Mouse (Mus musculus) C2C12 (cell line): ENCODE measurements at regions not wholly inside any gene's neighbourhood (a gene's known extent, or its start where the extent isn't known, plus 50 kb on each side); places are given as distances from the start of the nearest gene placed in this dataset.
"Not testable (repeated sequence)": the region's sequence is repeated elsewhere in the genome, so short reads cannot be mapped to it uniquely, and the experiment has no call there.

Source experiments
- CEBPB ChIP-seq: IDR thresholded peaks from one replicate; pipeline ENCODE4 v1.6.1; 2011; ENCODE audit warnings: low read depth, mild to moderate bottlenecking, control low read depth, moderate library complexity
- CTCF ChIP-seq: IDR thresholded peaks from one replicate; pipeline ENCODE4 v1.5.1; 2011; ENCODE audit not compliant: control insufficient read depth, insufficient read depth, insufficient read length
- MAX ChIP-seq: IDR thresholded peaks from one replicate; pipeline ENCODE4 v1.6.1; 2011; ENCODE audit warnings: mild to moderate bottlenecking, control low read depth

DNA sequence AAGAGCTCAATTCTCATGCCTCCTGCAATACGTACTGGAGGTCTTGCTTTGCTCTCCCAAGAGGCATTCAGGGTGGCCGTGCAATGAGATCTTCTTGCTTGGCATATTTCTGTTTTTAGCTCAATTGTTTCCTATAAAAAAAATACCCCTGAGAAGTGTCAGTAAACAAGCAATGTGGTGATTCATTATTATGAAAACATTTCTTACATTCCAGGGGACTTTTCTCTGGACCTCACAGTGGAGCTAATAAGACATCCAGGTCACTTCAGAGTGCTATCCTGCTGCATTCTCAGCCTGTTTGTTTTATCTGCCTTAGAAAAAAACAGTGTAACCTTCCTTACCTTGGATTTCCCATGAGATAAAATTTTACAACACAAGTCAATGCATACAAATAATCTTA, 532.0 kb downstream of the Dad1 start:
- TF ChIP-seq CTCF, CEBPB, MAX: not testable (repeated sequence)
